Mouse (Mus musculus): ENCODE data around the gene Icam4.

DNA sequence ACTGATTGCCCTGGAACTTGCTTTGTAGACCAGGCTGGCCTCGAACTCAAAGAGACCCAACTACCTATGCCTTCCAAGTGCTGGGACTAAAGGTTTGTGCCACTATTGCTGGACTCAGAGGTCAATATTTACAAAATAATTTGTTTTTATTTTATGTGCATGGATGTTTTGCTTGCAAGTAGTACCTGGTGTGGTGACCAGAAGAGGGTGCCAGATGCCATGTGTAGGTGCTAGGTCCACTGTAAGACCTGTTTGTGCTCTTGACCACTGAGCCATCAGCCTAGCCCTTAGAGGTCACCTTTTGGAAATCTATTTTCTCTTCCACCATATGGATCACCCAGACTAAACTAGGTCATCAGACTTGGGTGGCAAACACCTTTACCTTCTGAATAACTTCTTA, 6.4 kb upstream of the Icam4 start:
- no peak for TF ChIP-seq HCFC1 (IDR thresholded peaks at IDR 0.05; ENCODE audit: borderline replicate concordance, insufficient read depth, low read length)
- TF ChIP-seq ZC3H11A (IDR thresholded peaks at IDR 0.05; ENCODE audit: borderline replicate concordance, low read depth, low read length), result no peak
- no peak for TF ChIP-seq CHD2 (IDR thresholded peaks at IDR 0.05; ENCODE audit: low read depth, low read length)
- no peak for TF ChIP-seq MAFK (IDR thresholded peaks at IDR 0.05; ENCODE audit: insufficient read depth, low read depth, low read length)

Data from ES-E14 (cell line).